Mouse (Mus musculus) CH12.LX (cell line): ENCODE results near the gene Gipc2.

Source experiments
- EP300 ChIP-seq: IDR thresholded peaks from 2 replicates; pipeline ENCODE4 v1.6.1; 2011; ENCODE audit warnings: low read length, improper control_type of control experiment
- MEF2A ChIP-seq: IDR thresholded peaks from 2 replicates; pipeline ENCODE4 v1.6.1; 2014; ENCODE audit warnings: low read depth, mild to moderate bottlenecking, inconsistent platforms, low read length, improper control_type of control experiment, borderline replicate concordance

DNA sequence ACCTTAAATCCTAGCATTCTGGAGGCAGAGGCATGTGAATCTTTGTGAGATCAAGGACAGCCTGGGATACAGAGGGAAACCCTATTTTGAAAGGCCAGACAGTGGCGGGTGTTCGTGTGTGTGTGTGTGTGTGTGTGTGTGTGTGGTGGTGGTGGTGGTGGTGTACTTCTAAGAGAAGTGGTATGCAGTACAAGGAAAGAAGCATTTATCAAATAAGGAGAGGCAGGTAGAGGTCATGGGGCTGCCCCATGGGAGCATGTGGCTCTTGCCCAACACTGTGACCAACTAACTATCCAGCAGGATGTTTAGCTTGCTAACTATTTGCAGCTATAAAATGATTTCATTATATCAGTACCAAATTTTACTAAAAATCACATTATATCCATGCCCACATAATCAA, 35.6 kb upstream of the Gipc2 start:
- TF ChIP-seq MEF2A: no peak
- TF ChIP-seq EP300: no peak
